Mouse (Mus musculus) liver, postnatal 0 days (tissue): ENCODE results near the gene Npas2.

Experiments used
- CTCF ChIP-seq: sonication (generic); IDR thresholded peaks from 2 replicates; pipeline ENCODE4 v1.5.1; 2016; ENCODE audit warnings: antibody characterized with exemption, low read depth
- EP300 ChIP-seq: IDR thresholded peaks from 2 replicates; pipeline ENCODE4 v1.6.1; 2016; ENCODE audit warnings: antibody characterized with exemption, low read depth, mild to moderate bottlenecking

- TF ChIP-seq CTCF, result no peak
- TF ChIP-seq EP300, result no peak
Measured at GRCm38 (mm10) chr1:39332456-39332855, 138.9 kb downstream of the Npas2 start.
